Mouse (Mus musculus) embryo, embryonic 10.5 days (tissue): Measurements from ENCODE around the gene Borcs6.
A peak's percentile ranks its signal among the peaks of the same experiment; 100 is the strongest.

Source experiments
- DNase-seq: peaks from one replicate; pipeline ENCODE4 v3.0.0-alpha.2; 2015; ENCODE audit warnings: low spot score

Borcs6 gene

GRCm38 (mm10) chr11:69050748-69051147 is 8.8 kb upstream of the Borcs6 start:
- no peak for DNase-seq

- DNase-seq: no peak
Observed at GRCm38 (mm10) chr11:69051771-69052170, 7.7 kb upstream of the Borcs6 start.

GRCm38 (mm10) chr11:69052824-69053421 is 6.6 kb upstream of the Borcs6 start:
- DNase-seq: no peak

- no peak for DNase-seq
Observed at GRCm38 (mm10) chr11:69053848-69054247, 5.7 kb upstream of the Borcs6 start.

GRCm38 (mm10) chr11:69058265-69058664 is 1.3 kb upstream of the Borcs6 start:
- DNase-seq: no peak

- no peak for DNase-seq
Observed at GRCm38 (mm10) chr11:69058729-69059356, 674 bp upstream of the Borcs6 start.

GRCm38 (mm10) chr11:69059975-69060411 is 476 bp downstream of the Borcs6 start:
- DNase-seq: peak; percentile 65

GRCm38 (mm10) chr11:69060448-69061254 is 1.1 kb downstream of the Borcs6 start:
- DNase-seq: peak; percentile 41

GRCm38 (mm10) chr11:69061255-69061912 is 1.9 kb downstream of the Borcs6 start:
- DNase-seq: peak; percentile 36

GRCm38 (mm10) chr11:69062194-69062760 is 2.8 kb downstream of the Borcs6 start:
- DNase-seq: peak; percentile 87

- DNase-seq: peak; percentile 97
Observed at GRCm38 (mm10) chr11:69062761-69063224, 3.3 kb downstream of the Borcs6 start.

GRCm38 (mm10) chr11:69063413-69064201 is 4.1 kb downstream of the Borcs6 start:
- peak; percentile 84 for DNase-seq

- no peak for DNase-seq
Observed at GRCm38 (mm10) chr11:69064259-69065133, 5.0 kb downstream of the Borcs6 start.

- no peak for DNase-seq
Observed at GRCm38 (mm10) chr11:69065394-69065925, 5.9 kb downstream of the Borcs6 start.

GRCm38 (mm10) chr11:69066163-69066861 is 6.8 kb downstream of the Borcs6 start:
- peak; percentile 40 for DNase-seq

GRCm38 (mm10) chr11:69066956-69067355 is 7.4 kb downstream of the Borcs6 start:
- peak; percentile 97 for DNase-seq

- no peak for DNase-seq
Observed at GRCm38 (mm10) chr11:69067601-69068000, 8.1 kb downstream of the Borcs6 start.

- peak; percentile 72 for DNase-seq
Observed at GRCm38 (mm10) chr11:69070093-69070492, 10.6 kb downstream of the Borcs6 start.

- peak; percentile 97 for DNase-seq
Observed at GRCm38 (mm10) chr11:69070590-69071222, 11.2 kb downstream of the Borcs6 start, which contains the start of gene Tmem107. Tmem107 (plus strand) TSS chr11:69070806.
